Mouse (Mus musculus) heart, postnatal 0 days (tissue): ENCODE data around the gene Numb.

Source experiments
- CTCF ChIP-seq: IDR thresholded peaks from 2 replicates; pipeline ENCODE4 v1.5.1; 2016; ENCODE audit warnings: antibody characterized with exemption, control low read depth, low read depth
- EP300 ChIP-seq: IDR thresholded peaks from 2 replicates; pipeline ENCODE4 v1.6.1; 2016; ENCODE audit warnings: antibody characterized with exemption, low read depth

- TF ChIP-seq CTCF (no peak), EP300 (no peak)
These were observed 18.3 kb upstream of the Numb start for GRCm38 (mm10) chr12:83940031-83940430.
